Mouse (Mus musculus): ENCODE measurements at regions not wholly inside any gene's neighbourhood (a gene's known extent, or its start where the extent isn't known, plus 50 kb on each side); places are given as distances from the start of the nearest gene placed in this dataset.

- TF ChIP-seq CTCF (IDR thresholded peaks at IDR 0.05; ENCODE audit: low read depth), result no peak
- no peak for TF ChIP-seq EP300 (optimal IDR thresholded peaks at IDR 0.05)
These were observed 354.7 kb upstream of the Nfe2l3 start for GRCm38 (mm10) chr6:51077769-51078096.

Measured in stomach, postnatal 0 days (tissue).